Mouse (Mus musculus) neutrophil, adult 65 days (primary cell): ENCODE measurements around the gene Zfp319. TPM values are rescaled to one million over a fixed set of nuclear protein-coding genes. Genes with fewer than 3 reads are reported as not detected.

Experiments used
- total RNA-seq: library from RNA; stranded (reverse); gene quantifications from 2 replicates; pipeline ENCODE4 v1.2.4, GENCODE M21; 2023

The Zfp319 gene
- 13.6 and 14.4 TPM in 2 replicates for total RNA-seq

GRCm38 (mm10) chr8:95331720-95332436, at the start of gene Zfp319, which contains the start of gene Usb1:
Gene Zfp319, minus strand, starts transcription at chr8:95331950.
Gene Usb1, plus strand, starts transcription at chr8:95332284.

GRCm38 (mm10) chr8:95352151-95352870, 20.6 kb upstream of the Zfp319 start, which contains the start of gene Mmp15:
Gene Mmp15, plus strand, starts transcription at chr8:95352268.

DNA sequence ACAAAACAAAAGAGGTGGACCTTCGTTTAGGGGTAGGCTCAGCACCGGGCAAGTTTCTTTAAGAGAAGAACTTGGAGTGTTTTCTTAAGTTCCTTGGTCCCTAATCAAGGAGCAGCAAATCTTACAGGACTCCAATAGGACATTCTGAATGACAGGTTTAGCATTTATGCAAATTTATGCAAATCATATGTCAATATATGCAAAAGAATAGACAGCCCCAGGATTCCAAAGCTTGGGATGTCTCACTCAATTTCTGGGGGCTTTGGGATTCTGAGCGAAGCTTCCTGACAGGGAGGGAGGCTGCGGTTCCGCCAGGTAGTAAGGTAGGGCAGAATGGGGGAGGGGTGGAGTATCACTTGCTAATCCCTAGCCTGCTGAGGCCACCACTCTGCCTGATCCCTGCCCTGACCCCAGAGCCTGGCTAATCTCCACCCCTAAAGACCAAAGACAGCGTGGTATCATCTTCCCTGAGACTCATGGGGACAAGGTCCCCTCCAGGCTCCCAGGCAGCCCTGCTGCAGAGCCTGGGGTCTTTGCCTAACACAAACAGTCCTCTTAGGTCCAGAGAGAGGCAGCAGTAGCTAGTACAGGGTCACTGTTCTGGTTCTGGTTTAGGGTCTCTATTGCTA, 21.3 kb downstream of the Zfp319 start, which contains the start of gene Tepp:
Gene Tepp, plus strand, starts transcription at position 225 of the 629 bp plus-strand sequence.

GRCm38 (mm10) chr8:95306431-95306830, 25.3 kb downstream of the Zfp319 start, which contains the start of gene Cngb1:
Gene Cngb1, minus strand, starts transcription at chr8:95306585.

Other genes with a start within 250 kb of the Zfp319 start
- 15.4 and 16.1 TPM in 2 replicates for gene Kifc3, start 129.1 kb downstream of the Zfp319 start, total RNA-seq
- not detected in 2 replicates for gene Cngb1, start 25.4 kb downstream of the Zfp319 start, total RNA-seq
- not detected in 2 replicates for gene Tepp, start 21.4 kb downstream of the Zfp319 start, total RNA-seq
- gene Usb1, start 334 bp upstream of the Zfp319 start, total RNA-seq, result 36.4 and 57.3 TPM in 2 replicates
- not detected in 2 replicates for gene Mmp15, start 20.3 kb upstream of the Zfp319 start, total RNA-seq
- 44.1 and 59.8 TPM in 2 replicates for gene Cfap20, start 102.9 kb upstream of the Zfp319 start, total RNA-seq
- gene Csnk2a2, start 158.1 kb upstream of the Zfp319 start, total RNA-seq, result 40.2 and 47.0 TPM in 2 replicates
- gene Ccdc113, start 202.1 kb upstream of the Zfp319 start, total RNA-seq, result not detected in 2 replicates
- gene Prss54, start 244.4 kb upstream of the Zfp319 start, total RNA-seq, result not detected in 2 replicates